Mouse (Mus musculus) CD8-positive naive resting alpha-beta T cell, adult 57 days (primary cell): ENCODE data around the gene Asb2. TPM values are rescaled to one million over a fixed set of nuclear protein-coding genes. Genes with fewer than 3 reads are reported as not detected.

Experiments used
- total RNA-seq: library from RNA; stranded (reverse); gene quantifications from one replicate; pipeline ENCODE4 v1.2.4, GENCODE M21; 2023

The Asb2 gene
- total RNA-seq = 7.1 TPM

GRCm38 (mm10) chr12:103355746-103356414 lies at the start of gene Asb2:
Gene Asb2 (minus strand): TSS chr12:103356001.

GRCm38 (mm10) chr12:103388505-103389347 lies 32.9 kb upstream of the Asb2 start, which contains the start of gene Otub2:
Gene Otub2 (plus strand): TSS chr12:103388682.

GRCm38 (mm10) chr12:103310744-103311267 lies 45.0 kb downstream of the Asb2 start, which contains the start of gene Fam181a:
Gene Fam181a (plus strand): TSS chr12:103310975.

Other genes with a start within 250 kb of the Asb2 start
- gene Prima1, start 113.9 kb downstream of the Asb2 start, total RNA-seq = not detected
- not detected for gene Fam181a, start 45.0 kb downstream of the Asb2 start, total RNA-seq
- 1.1 TPM for gene Otub2, start 32.7 kb upstream of the Asb2 start, total RNA-seq
- gene 9330161L09Rik, start 51.8 kb upstream of the Asb2 start, total RNA-seq = 10.8 TPM
- gene Ddx24, start 69.8 kb upstream of the Asb2 start, total RNA-seq = 189 TPM
- 211 TPM for gene Ifi27, start 78.2 kb upstream of the Asb2 start, total RNA-seq
- 182 TPM for gene Ifi27l2a, start 87.7 kb upstream of the Asb2 start, total RNA-seq
- not detected for gene Ifi27l2b, start 101.2 kb upstream of the Asb2 start, total RNA-seq
- not detected for gene Ppp4r4, start 176.3 kb upstream of the Asb2 start, total RNA-seq